Mouse (Mus musculus) regulatory T cell (primary cell): ENCODE results near the gene Pes1.
"Not testable (repeated sequence)": the region's sequence is repeated elsewhere in the genome, so short reads cannot be mapped to it uniquely, and the experiment has no call there.

Experiments
- in situ Hi-C: fragments of 300-600 bp; cut with MboI, MseI; formaldehyde crosslinking; loops from one replicate; pipeline ENCODE4 v1.15.1; 2025; ENCODE audit warnings: high pct_unique_total_duplicates

Gene Pes1

GRCm38 (mm10) chr11:3963610-3964415 lies at the start of gene Pes1:
Gene Pes1 (plus strand): TSS chr11:3963975.
- in situ Hi-C loops, result loop anchor here (10.0 kb wide), 1 partner anchor 579 kb away; no protein-coding TSS in a partner anchor

GRCm38 (mm10) chr11:3914109-3914840 lies 49.5 kb upstream of the Pes1 start, which contains the start of gene Slc35e4:
Gene Slc35e4 (minus strand): TSS chr11:3914664.
- in situ Hi-C loops, result no loop called here

DNA sequence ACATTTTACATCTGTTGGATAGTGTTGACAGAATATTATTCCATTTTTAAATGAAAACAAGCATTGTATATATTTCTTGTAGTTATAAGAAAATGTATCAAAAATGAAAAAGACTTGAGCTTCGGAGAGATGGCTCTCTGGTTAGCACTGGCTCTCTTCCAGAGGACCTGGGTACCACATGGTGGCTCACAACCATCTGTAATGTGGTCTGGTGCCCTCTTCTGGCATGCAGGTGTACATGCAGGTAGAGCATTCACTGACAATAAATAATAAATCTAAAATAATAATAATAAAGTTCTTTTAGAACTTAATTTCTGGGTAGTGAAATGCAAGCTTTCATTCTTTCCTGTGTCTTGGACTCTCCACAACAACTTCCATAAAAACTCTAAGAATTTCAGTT lies 45.0 kb upstream of the Pes1 start:
- in situ Hi-C loops, result no loop called here

- in situ Hi-C loops, result no loop called here
Observed at GRCm38 (mm10) chr11:3920476-3920875, 43.3 kb upstream of the Pes1 start.

DNA sequence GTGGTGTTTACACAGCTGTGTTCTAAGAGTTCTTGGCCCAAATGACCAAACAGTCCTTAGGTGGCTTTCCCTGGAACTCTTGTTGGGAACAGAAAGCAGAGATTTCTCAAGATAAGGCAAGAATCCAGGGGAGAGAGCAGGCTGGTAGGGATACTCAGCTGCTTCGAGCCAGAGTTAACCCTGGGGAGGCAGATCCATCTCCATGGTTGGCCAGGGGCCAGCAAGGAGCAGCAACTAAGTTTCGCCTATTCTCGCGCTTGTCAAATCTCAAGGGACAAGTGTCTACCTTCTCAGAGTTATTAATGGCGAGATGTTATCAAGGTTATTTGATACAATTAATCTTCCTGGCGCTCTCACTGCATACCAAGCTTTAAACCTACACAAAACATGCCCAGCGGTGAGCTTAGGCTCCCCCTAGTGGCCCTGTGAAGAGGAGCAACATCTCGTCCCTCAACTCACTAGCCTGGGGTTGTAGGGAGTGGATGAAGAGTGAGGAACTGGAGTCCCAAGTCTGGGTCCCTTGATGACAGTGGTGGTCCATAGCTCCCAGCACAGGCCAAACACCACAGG lies 42.4 kb upstream of the Pes1 start:
- in situ Hi-C loops, result no loop called here

- in situ Hi-C loops, result no loop called here
Observed at GRCm38 (mm10) chr11:3922115-3922514, 41.7 kb upstream of the Pes1 start.

GRCm38 (mm10) chr11:3922731-3923130 lies 41.0 kb upstream of the Pes1 start:
- in situ Hi-C loops, result no loop called here

- in situ Hi-C loops, result no loop called here
Observed at GRCm38 (mm10) chr11:3925916-3926315, 37.9 kb upstream of the Pes1 start.

- in situ Hi-C loops, result no loop called here
Observed at GRCm38 (mm10) chr11:3930019-3930418, 33.8 kb upstream of the Pes1 start.

DNA sequence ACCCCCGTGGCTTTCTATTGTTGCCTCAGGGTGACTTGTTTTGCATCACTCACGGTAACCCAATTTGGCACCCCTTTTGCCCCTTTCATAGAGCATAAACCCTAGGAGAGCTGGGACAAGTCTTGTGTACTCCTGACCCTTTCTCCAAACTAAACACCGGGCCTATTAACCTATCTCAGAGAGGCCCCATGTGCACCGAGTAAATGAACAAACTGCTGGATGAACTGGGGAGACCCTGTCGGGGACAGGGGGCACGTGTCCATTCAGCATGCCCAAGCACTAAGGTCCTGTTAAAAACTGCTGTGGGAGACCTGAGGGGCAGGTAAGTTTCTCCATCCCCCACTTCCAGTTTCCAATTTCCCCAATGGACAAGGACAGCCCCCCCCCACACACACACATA lies 32.8 kb upstream of the Pes1 start:
- in situ Hi-C loops, result no loop called here

- in situ Hi-C loops, result no loop called here
Observed at GRCm38 (mm10) chr11:3931511-3932211, 32.1 kb upstream of the Pes1 start, which contains the start of gene Tcn2. Gene Tcn2 (minus strand): TSS chr11:3932159.

GRCm38 (mm10) chr11:3933756-3934285 lies 30.0 kb upstream of the Pes1 start:
- in situ Hi-C loops, result no loop called here

DNA sequence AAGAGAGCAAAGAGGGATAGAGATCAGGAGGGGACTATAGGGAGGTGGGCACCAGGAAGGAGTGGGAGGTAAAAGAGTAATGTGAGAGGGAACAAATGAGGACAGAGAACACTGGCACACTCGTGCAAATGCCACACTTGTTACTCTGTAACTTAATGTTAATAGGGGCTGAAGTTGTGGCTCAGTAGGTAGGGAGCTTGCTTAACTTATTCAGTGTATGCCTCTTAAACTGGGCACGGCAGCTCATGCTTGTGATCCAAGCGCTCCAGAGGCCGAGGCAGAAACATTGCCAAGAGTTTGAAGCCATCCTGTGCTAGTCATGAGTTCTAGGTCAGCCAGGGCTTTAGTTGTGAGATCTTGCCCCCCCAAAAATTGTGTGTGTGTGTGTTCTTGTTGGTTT lies 28.6 kb upstream of the Pes1 start:
- in situ Hi-C loops, result no loop called here

- in situ Hi-C loops, result no loop called here
Observed at GRCm38 (mm10) chr11:3936318-3936717, 27.5 kb upstream of the Pes1 start.

- in situ Hi-C loops, result no loop called here
Observed at GRCm38 (mm10) chr11:3937321-3937874, 26.4 kb upstream of the Pes1 start.

GRCm38 (mm10) chr11:3941371-3941770 lies 22.4 kb upstream of the Pes1 start:
- in situ Hi-C loops, result no loop called here

DNA sequence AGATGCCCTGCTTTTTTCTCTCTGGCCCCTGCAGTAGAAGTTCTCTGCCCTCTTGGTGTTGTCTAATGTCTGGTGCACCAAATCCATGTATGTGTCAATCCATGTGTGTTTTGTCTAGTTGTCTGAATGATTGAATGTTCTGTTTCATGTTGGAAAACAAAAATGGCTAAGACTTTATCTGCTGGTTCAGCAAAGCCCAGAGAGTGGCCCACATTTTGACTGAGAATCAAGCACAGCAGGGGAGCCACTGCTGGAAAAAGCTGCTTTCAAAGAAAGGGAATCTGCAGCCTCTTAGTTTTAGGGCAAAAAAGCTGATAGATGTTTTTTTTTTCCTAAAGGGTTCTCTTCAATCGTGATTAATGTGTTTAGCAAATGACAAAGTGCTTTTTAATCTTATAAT lies 17.4 kb upstream of the Pes1 start:
- in situ Hi-C loops, result no loop called here

DNA sequence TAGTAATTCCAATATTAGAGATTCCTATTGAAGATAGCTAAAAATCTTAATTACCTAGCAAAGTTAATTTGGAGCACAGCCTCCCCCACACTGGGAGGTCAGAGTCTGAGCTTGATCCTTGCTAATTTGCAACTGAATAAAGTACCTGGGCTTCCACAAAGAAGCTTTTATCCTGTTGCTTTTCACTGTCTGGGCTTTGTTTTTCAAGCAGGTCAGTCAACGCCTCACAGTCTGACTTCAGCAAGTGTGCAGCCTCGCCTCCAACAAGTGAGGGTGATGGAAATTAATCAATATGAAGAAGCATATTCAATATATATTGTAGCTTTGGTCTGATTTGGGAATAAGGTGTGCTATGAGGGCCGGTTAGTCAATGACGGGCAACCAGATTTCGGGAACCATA lies 8.9 kb upstream of the Pes1 start:
- in situ Hi-C loops, result not testable (repeated sequence)

DNA sequence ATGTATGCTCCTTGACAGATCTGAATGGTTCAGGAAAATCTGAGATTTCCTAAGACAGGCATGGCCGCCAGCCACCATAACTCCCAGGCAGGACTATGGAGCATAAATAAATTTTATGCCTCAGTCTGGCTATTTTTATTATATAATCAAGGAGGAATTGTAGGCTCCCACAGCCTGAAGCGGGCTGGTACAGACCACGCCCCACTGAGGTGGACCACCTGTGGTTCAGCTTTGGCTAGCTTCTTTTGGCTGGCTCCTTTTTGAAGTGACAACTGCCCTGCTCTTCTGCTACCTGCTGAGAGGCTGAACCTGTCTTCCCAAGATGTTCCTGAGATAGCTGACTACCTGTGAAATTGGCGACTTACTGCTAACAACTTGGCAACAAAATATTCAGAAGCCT lies 8.4 kb upstream of the Pes1 start:
- in situ Hi-C loops, result not testable (repeated sequence)

- in situ Hi-C loops, result loop anchor here (10.0 kb wide), 1 partner anchor 576 kb away; no protein-coding TSS in a partner anchor
Observed at GRCm38 (mm10) chr11:3960901-3961300, 2.9 kb upstream of the Pes1 start.

DNA sequence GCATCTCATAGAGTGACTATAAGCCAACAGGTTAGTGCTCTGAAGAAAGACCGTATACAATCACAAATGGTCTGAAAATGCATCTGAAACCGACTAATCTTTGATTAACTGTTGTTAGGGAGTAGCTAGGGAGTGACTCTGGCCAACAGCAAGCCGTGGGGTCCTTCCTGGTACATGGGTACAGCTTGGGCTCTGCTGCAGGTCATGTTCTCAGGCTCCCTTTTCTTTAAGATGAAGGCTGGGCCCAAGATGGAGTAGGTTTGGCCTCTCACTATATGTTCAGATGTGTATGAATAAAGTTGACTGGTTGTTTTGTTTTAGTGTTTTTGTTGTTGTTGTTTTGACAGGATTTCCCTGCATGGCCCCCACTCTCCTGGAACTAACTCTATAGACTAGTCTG lies 2.0 kb upstream of the Pes1 start:
- in situ Hi-C loops, result loop anchor here (10.0 kb wide), 1 partner anchor 577 kb away; no protein-coding TSS in a partner anchor
